Mouse (Mus musculus) kidney, postnatal 0 days (tissue): ENCODE results near the gene A2ml1. TPM values are rescaled to one million over a fixed set of nuclear protein-coding genes. Genes with fewer than 3 reads are reported as not detected.

Experiments used
- ATAC-seq: fragments of 200-750 bp; cut with Nextera tagmentation; replicated peaks from 2 replicates; pipeline ENCODE4 v1.8.0; 2017; ENCODE audit warnings: low read depth, moderate number of reproducible peaks, moderate TSS enrichment, moderate library complexity; ENCODE audit not compliant: low FRiP score
- DNase-seq: peaks from one replicate; pipeline ENCODE4 v3.0.0-alpha.2; 2016; ENCODE audit warnings: low spot score
- H3K27ac ChIP-seq: fragments of 300-500 bp; sonication (generic); 2 replicates; pipeline ENCODE4 v1.5.1; 2014; ENCODE audit warnings: mild to moderate bottlenecking
- H3K27me3 ChIP-seq: fragments of 300-500 bp; sonication (generic); 2 replicates; pipeline ENCODE4 v1.6.1; 2014; ENCODE audit warnings: low read length, mixed read lengths; ENCODE audit not compliant: insufficient read depth
- H3K36me3 ChIP-seq: fragments of 300-500 bp; sonication (generic); 2 replicates; pipeline ENCODE4 v1.6.1; 2014; ENCODE audit warnings: low read length, mixed read lengths; ENCODE audit not compliant: insufficient read depth
- H3K4me1 ChIP-seq: fragments of 300-500 bp; sonication (generic); replicated peaks from 2 replicates; pipeline ENCODE4 v1.6.1; 2014; ENCODE audit warnings: antibody characterized with exemption, low read length, mixed read lengths; ENCODE audit not compliant: insufficient read depth
- H3K4me2 ChIP-seq: fragments of 300-500 bp; sonication (generic); 2 replicates; pipeline ENCODE4 v1.6.1; 2014; ENCODE audit warnings: mild to moderate bottlenecking, low read length, moderate library complexity, mixed read lengths
- H3K4me3 ChIP-seq: fragments of 300-500 bp; sonication (generic); replicated peaks from 2 replicates; pipeline ENCODE4 v1.5.1; 2014; ENCODE audit warnings: low read depth, low read length
- H3K9ac ChIP-seq: fragments of 300-500 bp; sonication (generic); 2 replicates; pipeline ENCODE4 v1.6.1; 2014; ENCODE audit warnings: low read depth, low read length
- H3K9me3 ChIP-seq: fragments of 300-500 bp; sonication (generic); replicated peaks from 2 replicates; pipeline ENCODE4 v1.6.1; 2016; ENCODE audit warnings: low read length, inconsistent platforms, mixed read lengths
- CTCF ChIP-seq: IDR thresholded peaks from 2 replicates; pipeline ENCODE4 v1.5.1; 2016; ENCODE audit warnings: antibody characterized with exemption, low read depth, mild to moderate bottlenecking, moderate library complexity
- WGBS: fragments of 180-500 bp; shearing (Covaris S2); extraction: QIAGEN DNeasy Blood & Tissue Kit; methylation state at CpG from one replicate; pipeline ENCODE4 v1.1.7; 2014; 5-methylcytosine and 5-hydroxymethylcytosine counted together
- polyA plus RNA-seq: library from polyadenylated mRNA; unstranded; fragments of >200 nt; fragmentation: Nextera tagmentation; extraction: Ambion mirVana; gene quantifications from 2 replicates; pipeline ENCODE4 v1.2.1, GENCODE M21; 2015

The A2ml1 gene
- polyA plus RNA-seq, 1 experiment from 2014 or later: 0.84 TPM

DNA sequence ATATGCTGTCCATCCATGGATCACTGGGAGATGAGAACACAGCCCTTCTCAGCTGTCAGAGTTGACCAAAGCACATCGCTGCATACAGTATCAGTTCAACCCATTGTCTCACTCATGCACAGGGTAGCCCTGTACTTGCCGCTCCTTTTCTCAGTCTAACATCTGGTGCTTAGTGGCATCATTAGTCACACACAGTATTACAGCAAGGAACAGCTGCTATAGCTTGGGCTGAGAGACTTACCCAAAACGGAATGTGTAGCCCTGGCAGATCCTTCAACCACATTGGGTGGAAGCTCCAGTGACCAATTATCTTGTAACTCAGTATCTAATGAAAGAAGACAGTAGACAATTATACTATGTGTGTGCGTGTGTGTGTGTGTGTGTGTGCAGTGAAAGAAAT is 89.5 kb downstream of the A2ml1 start:
- Histone ChIP-seq H3K36me3 (no peaks in the 10 kb centered on the region), H3K9me3 (no peaks in the 10 kb centered on the region), H3K9ac (no peak overlapping the region), H3K27ac (no peak overlapping the region), H3K4me2 (no peak overlapping the region), H3K4me3 (no peak overlapping the region), H3K4me1 (no peaks in the 10 kb centered on the region), H3K27me3 (no peaks in the 10 kb centered on the region)
- DNase-seq: no peak
- no peak for TF ChIP-seq CTCF
- WGBS: 90% methylated on average over 4 of the region's 4 CpGs
- no peak for ATAC-seq

GRCm38 (mm10) chr6:128490141-128490540 is 91.3 kb downstream of the A2ml1 start:
- Histone ChIP-seq H3K9me3 (no peaks in the 10 kb centered on the region), H3K4me2 (no peak overlapping the region), H3K4me1 (no peaks in the 10 kb centered on the region), H3K4me3 (no peak overlapping the region), H3K27ac (no peak overlapping the region), H3K36me3 (no peaks in the 10 kb centered on the region), H3K27me3 (no peaks in the 10 kb centered on the region), H3K9ac (no peak overlapping the region)
- ATAC-seq: no peak
- no peak for TF ChIP-seq CTCF
- 94% methylated on average over 10 of the region's 10 CpGs for WGBS
- DNase-seq: no peak

Other genes starting within 250 kb of the A2ml1 start
- 15.0 and 17.6 TPM in 2 replicates for gene Tulp3, start 225.8 kb downstream of the A2ml1 start, polyA plus RNA-seq
- gene Rhno1, start 218.7 kb downstream of the A2ml1 start, polyA plus RNA-seq: 68.3 and 73.9 TPM in 2 replicates
- 11.8 TPM in 2 replicates for gene Foxm1, start 218.6 kb downstream of the A2ml1 start, polyA plus RNA-seq
- not detected in 2 replicates for gene Tex52, start 206.2 kb downstream of the A2ml1 start, polyA plus RNA-seq
- gene Gm44596, start 206.1 kb downstream of the A2ml1 start, polyA plus RNA-seq: not detected in 2 replicates
- gene Nrip2, start 182.3 kb downstream of the A2ml1 start, polyA plus RNA-seq: 21.2 and 23.5 TPM in 2 replicates
- gene Itfg2, start 156.7 kb downstream of the A2ml1 start, polyA plus RNA-seq: 19.1 and 22.5 TPM in 2 replicates
- gene Fkbp4, start 142.9 kb downstream of the A2ml1 start, polyA plus RNA-seq: 286 and 317 TPM in 2 replicates
- gene Pzp, start 54.9 kb downstream of the A2ml1 start, polyA plus RNA-seq: 0.25 and 0.79 TPM in 2 replicates
- gene Klrb1a, start 41.9 kb upstream of the A2ml1 start, polyA plus RNA-seq: 0.54 and 0.66 TPM in 2 replicates
- gene Clec2h, start 80.8 kb upstream of the A2ml1 start, polyA plus RNA-seq: 1.9 and 2.2 TPM in 2 replicates
- not detected in 2 replicates for gene Klrb1, start 141.5 kb upstream of the A2ml1 start, polyA plus RNA-seq
- gene Klrb1c, start 207.6 kb upstream of the A2ml1 start, polyA plus RNA-seq: 0.16 and 0.17 TPM in 2 replicates
- gene Gm44511, start 244.7 kb upstream of the A2ml1 start, polyA plus RNA-seq: not detected in 2 replicates
- not detected in 2 replicates for gene Klrb1b, start 244.7 kb upstream of the A2ml1 start, polyA plus RNA-seq